Mouse (Mus musculus) yolk sac, embryonic 10.5 days (tissue): ENCODE data around the gene Pbld1.

Experiments
- DNase-seq: peaks from one replicate; pipeline ENCODE4 v3.0.0-alpha.2; 2017; ENCODE audit warnings: low spot score

The Pbld1 gene

GRCm38 (mm10) chr10:63059862-63060261 is at the start of gene Pbld1:
TSS of gene Pbld1 (plus strand) at chr10:63060162.
- DNase-seq, result no peak

- DNase-seq, result no peak
These were observed 49.7 kb upstream of the Pbld1 start for GRCm38 (mm10) chr10:63010268-63010667.

GRCm38 (mm10) chr10:63011556-63011955 is 48.4 kb upstream of the Pbld1 start:
- no peak for DNase-seq

GRCm38 (mm10) chr10:63013476-63013875 is 46.5 kb upstream of the Pbld1 start:
- DNase-seq, result no peak

- DNase-seq, result no peak
These were observed 45.8 kb upstream of the Pbld1 start for GRCm38 (mm10) chr10:63014168-63014567.

GRCm38 (mm10) chr10:63019304-63019703 is 40.7 kb upstream of the Pbld1 start:
- DNase-seq, result no peak

GRCm38 (mm10) chr10:63021702-63022101 is 38.3 kb upstream of the Pbld1 start:
- no peak for DNase-seq

GRCm38 (mm10) chr10:63022541-63023120 is 37.3 kb upstream of the Pbld1 start:
- DNase-seq, result no peak

- peak; percentile 75 for DNase-seq
These were observed 36.7 kb upstream of the Pbld1 start for GRCm38 (mm10) chr10:63023121-63023748.

- DNase-seq, result peak; percentile 98
These were observed 36.0 kb upstream of the Pbld1 start, which contains the start of the genes Hnrnph3 and Pbld2 for GRCm38 (mm10) chr10:63023749-63024579. TSS of gene Hnrnph3 (minus strand) at chr10:63024217. TSS of gene Pbld2 (plus strand) at chr10:63024315.

- peak; percentile 82 for DNase-seq
These were observed 35.4 kb upstream of the Pbld1 start for GRCm38 (mm10) chr10:63024580-63024910.

- no peak for DNase-seq
These were observed 34.9 kb upstream of the Pbld1 start for GRCm38 (mm10) chr10:63025016-63025415.

GRCm38 (mm10) chr10:63025491-63026011 is 34.4 kb upstream of the Pbld1 start:
- DNase-seq, result no peak

- DNase-seq, result no peak
These were observed 33.7 kb upstream of the Pbld1 start for GRCm38 (mm10) chr10:63026156-63026794.

GRCm38 (mm10) chr10:63026795-63027160 is 33.2 kb upstream of the Pbld1 start:
- no peak for DNase-seq

GRCm38 (mm10) chr10:63027376-63028161 is 32.4 kb upstream of the Pbld1 start:
- no peak for DNase-seq

- DNase-seq, result no peak
These were observed 31.6 kb upstream of the Pbld1 start for GRCm38 (mm10) chr10:63028396-63028795.

- DNase-seq, result no peak
These were observed 27.7 kb upstream of the Pbld1 start for GRCm38 (mm10) chr10:63032267-63032666.

- no peak for DNase-seq
These were observed 27.0 kb upstream of the Pbld1 start for GRCm38 (mm10) chr10:63032956-63033355.

- peak; percentile 57 for DNase-seq
These were observed 21.2 kb upstream of the Pbld1 start for GRCm38 (mm10) chr10:63038571-63039320.
